Mouse (Mus musculus) layer of hippocampus, postnatal 14 days (tissue): ENCODE measurements around the gene Ralgps2. TPM values are rescaled to one million over a fixed set of nuclear protein-coding genes. Genes with fewer than 3 reads are reported as not detected.

Source experiments
- DNase-seq, 2 experiments: peaks; one replicate each; pipeline ENCODE4 v3.0.0; 2021 to 2022; ENCODE audit warnings: low spot score in 2 of 2, mixed read lengths in 1 of 2
- total RNA-seq, 2 experiments: library from RNA; stranded (reverse); gene quantifications; 2 replicates each; pipeline ENCODE4 v1.2.3; 2021

Gene Ralgps2
- total RNA-seq, 2 experiments from 2014 or later: 79.0 to 96.0 TPM

GRCm38 (mm10) chr1:156770845-156771244 is 168.6 kb downstream of the Ralgps2 start:
- DNase-seq: no peak

- no peak for DNase-seq
These were observed 169.7 kb downstream of the Ralgps2 start for GRCm38 (mm10) chr1:156769621-156770297.

- no peak for DNase-seq
These were observed 170.3 kb downstream of the Ralgps2 start for GRCm38 (mm10) chr1:156769163-156769562.

GRCm38 (mm10) chr1:156765311-156765710 is 174.1 kb downstream of the Ralgps2 start:
- no peak for DNase-seq

- no peak for DNase-seq
These were observed 174.8 kb downstream of the Ralgps2 start for GRCm38 (mm10) chr1:156764584-156764983.

GRCm38 (mm10) chr1:156763280-156763679 is 176.1 kb downstream of the Ralgps2 start:
- DNase-seq: no peak

- no peak for DNase-seq
These were observed 178.0 kb downstream of the Ralgps2 start for GRCm38 (mm10) chr1:156761430-156761801.

- DNase-seq: no peak
These were observed 178.6 kb downstream of the Ralgps2 start for GRCm38 (mm10) chr1:156760549-156761429.

GRCm38 (mm10) chr1:156758326-156758725 is 181.1 kb downstream of the Ralgps2 start:
- DNase-seq: no peak

- peak in 1 of 2 experiments; percentile 25 for DNase-seq
These were observed 184.6 kb downstream of the Ralgps2 start for GRCm38 (mm10) chr1:156754608-156755413.

Other genes starting within 250 kb of the Ralgps2 start
- gene Fam20b, start 220.5 kb downstream of the Ralgps2 start, total RNA-seq: 10 to 100 TPM; 65.4 to 67.0 TPM
- 1 to 10 TPM; 1.1 to 1.4 TPM for gene Angptl1, start 101.1 kb downstream of the Ralgps2 start, total RNA-seq
- gene Tex35, start 169.1 kb upstream of the Ralgps2 start, total RNA-seq: not detected